Mouse (Mus musculus) hematopoietic multipotent progenitor cell, adult 10-12 weeks (in vitro differentiated cells): Measurements from ENCODE around the gene Zfp277. TPM values are rescaled to one million over a fixed set of nuclear protein-coding genes. Genes with fewer than 3 reads are reported as not detected.

Experiments
- polyA plus RNA-seq: library from polyadenylated mRNA; stranded (reverse); fragments of >175 nt; gene quantifications from 2 replicates; pipeline ENCODE4 v1.2.3, GENCODE M21; 2012; ENCODE audit warnings: low replicate concordance

Zfp277 gene
- 2.8 and 3.7 TPM in 2 replicates for polyA plus RNA-seq

DNA sequence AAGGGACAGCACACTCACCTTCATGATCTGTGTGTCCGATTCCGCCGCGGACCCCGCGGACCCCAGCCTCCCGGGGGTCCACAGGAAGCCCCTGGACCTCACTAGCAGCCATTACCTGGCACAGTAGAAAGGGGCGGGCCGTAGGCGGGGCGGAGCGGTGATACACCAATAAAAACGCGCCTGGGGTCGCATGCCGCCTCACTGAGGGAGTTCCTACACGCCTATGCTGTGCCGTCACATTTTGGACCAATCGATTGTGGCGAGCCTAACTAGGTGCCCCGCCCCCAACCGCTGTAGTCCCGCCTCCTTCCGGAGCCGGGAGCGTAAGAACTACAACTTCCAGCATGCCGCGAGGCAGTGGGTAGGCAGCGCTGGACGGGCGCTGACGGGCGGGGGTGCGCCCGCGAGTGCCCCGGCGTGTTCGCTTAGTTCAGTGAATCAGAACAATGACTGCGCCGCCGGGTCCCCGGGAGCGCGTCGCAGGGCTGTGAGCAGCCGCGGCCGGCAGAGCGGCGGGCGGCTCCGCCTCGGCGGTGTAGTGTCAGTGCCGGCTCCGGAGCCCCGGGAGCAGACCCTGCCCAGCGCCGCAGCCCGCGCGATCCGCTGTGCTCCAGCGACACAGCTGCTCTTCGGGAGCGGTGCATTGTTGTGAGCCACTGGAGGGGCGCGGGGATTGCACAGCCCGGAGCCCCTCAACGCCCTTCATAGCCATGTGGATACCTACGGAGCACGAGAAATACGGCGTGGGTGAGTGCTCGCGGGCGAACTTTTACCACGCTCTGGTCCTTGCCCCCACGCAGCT is at the start of gene Zfp277, which contains the start of gene Dock4:
Zfp277 (minus strand) TSS at position 255 of the 802 bp plus-strand sequence.
Dock4 (plus strand) TSS at position 305 of the 802 bp plus-strand sequence.

Other genes with a start within 250 kb of the Zfp277 start
- gene Lsmem1, start 246.4 kb downstream of the Zfp277 start, polyA plus RNA-seq: not detected in 2 replicates
- 16.9 and 31.3 TPM in 2 replicates for gene Ifrd1, start 197.4 kb downstream of the Zfp277 start, polyA plus RNA-seq
- gene Dock4, start 50 bp upstream of the Zfp277 start, polyA plus RNA-seq: 2.0 and 2.7 TPM in 2 replicates